Mouse (Mus musculus): ENCODE measurements around the gene Tcl1b5.
"Not testable (repeated sequence)": the region's sequence is repeated elsewhere in the genome, so short reads cannot be mapped to it uniquely, and the experiment has no call there.

Tcl1b5 gene

GRCm38 (mm10) chr12:105176044-105176443 is at the start of gene Tcl1b5:
TSS of gene Tcl1b5 (plus strand) at chr12:105176344.
- not testable (repeated sequence) for DNase-seq

GRCm38 (mm10) chr12:105126516-105126915 is 49.6 kb upstream of the Tcl1b5 start:
- DNase-seq = no peak

GRCm38 (mm10) chr12:105127607-105128006 is 48.5 kb upstream of the Tcl1b5 start:
- DNase-seq = no peak

GRCm38 (mm10) chr12:105129494-105130205 is 46.5 kb upstream of the Tcl1b5 start:
- not testable (repeated sequence) for DNase-seq

GRCm38 (mm10) chr12:105134167-105134566 is 42.0 kb upstream of the Tcl1b5 start:
- not testable (repeated sequence) for DNase-seq

GRCm38 (mm10) chr12:105134826-105135225 is 41.3 kb upstream of the Tcl1b5 start:
- not testable (repeated sequence) for DNase-seq

GRCm38 (mm10) chr12:105137729-105138128 is 38.4 kb upstream of the Tcl1b5 start:
- DNase-seq = not testable (repeated sequence)

- DNase-seq = no peak
Observed at GRCm38 (mm10) chr12:105143096-105143495, 33.0 kb upstream of the Tcl1b5 start.

- not testable (repeated sequence) for DNase-seq
Observed at GRCm38 (mm10) chr12:105144928-105145327, 31.2 kb upstream of the Tcl1b5 start.

- DNase-seq = no peak
Observed at GRCm38 (mm10) chr12:105145714-105146113, 30.4 kb upstream of the Tcl1b5 start, which contains the start of gene Tcl1b2. TSS of gene Tcl1b2 (plus strand) at chr12:105146014.

- not testable (repeated sequence) for DNase-seq
Observed at GRCm38 (mm10) chr12:105155286-105155685, 20.9 kb upstream of the Tcl1b5 start.

- no peak for DNase-seq
Observed at GRCm38 (mm10) chr12:105158842-105159241, 17.3 kb upstream of the Tcl1b5 start.

GRCm38 (mm10) chr12:105159390-105159789 is 16.8 kb upstream of the Tcl1b5 start, which contains the start of gene Tcl1b1:
TSS of gene Tcl1b1 (plus strand) at chr12:105159690.
- no peak for DNase-seq

- no peak for DNase-seq
Observed at GRCm38 (mm10) chr12:105166734-105167133, 9.4 kb upstream of the Tcl1b5 start.

- no peak for DNase-seq
Observed at GRCm38 (mm10) chr12:105173366-105173765, 2.8 kb upstream of the Tcl1b5 start.

GRCm38 (mm10) chr12:105174318-105174717 is 1.8 kb upstream of the Tcl1b5 start:
- peak; percentile 15 for DNase-seq

GRCm38 (mm10) chr12:105181040-105181644 is 5.0 kb downstream of the Tcl1b5 start:
- DNase-seq = not testable (repeated sequence)

- DNase-seq = not testable (repeated sequence)
Observed at GRCm38 (mm10) chr12:105188980-105189379, 12.8 kb downstream of the Tcl1b5 start.

GRCm38 (mm10) chr12:105190743-105191142 is 14.6 kb downstream of the Tcl1b5 start, which contains the start of gene Tcl1b3:
TSS of gene Tcl1b3 (plus strand) at chr12:105191043.
- not testable (repeated sequence) for DNase-seq

- DNase-seq = not testable (repeated sequence)
Observed at GRCm38 (mm10) chr12:105199684-105200497, 23.7 kb downstream of the Tcl1b5 start.

- DNase-seq = not testable (repeated sequence)
Observed at GRCm38 (mm10) chr12:105201657-105202056, 25.5 kb downstream of the Tcl1b5 start, which contains the start of gene Tcl1b4. TSS of gene Tcl1b4 (plus strand) at chr12:105201957.

GRCm38 (mm10) chr12:105207071-105207470 is 30.9 kb downstream of the Tcl1b5 start:
- no peak for DNase-seq

GRCm38 (mm10) chr12:105208441-105208840 is 32.3 kb downstream of the Tcl1b5 start:
- no peak for DNase-seq
